Comparison of ENCODE assay signal across 16 mouse cellular contexts in genomic region chr14:60698980-60699379, GRCm38 (mm10).
DNase-seq lines count a peak whose midpoint lies in the region; ATAC-seq and TF ChIP-seq lines count a peak whose summit lies in the region.
"Had no signal": no experiment of that assay in that cellular context is flagged by ENCODE, and none has a peak within 500 bp of the region (broad histone marks: within the 10 kb centered on the region; RNA-seq: fewer than 3 reads in every experiment).

No protein-coding gene starts in this region.

- no peak for TF ChIP-seq CTCF in brain, embryonic 14.5 days (IDR thresholded peaks at IDR 0.05; ENCODE audit: borderline replicate concordance, extremely low read depth, insufficient read depth, insufficient read length)
- no peak for TF ChIP-seq CTCF in cerebellum, adult 2 months (IDR thresholded peaks at IDR 0.05; ENCODE audit: borderline replicate concordance, insufficient read depth, low read depth, low read length)

- no peaks in the 10 kb centered on the region; the same call in 1 of the 2 replicates for H3K36me3 ChIP-seq in hindbrain, embryonic 14.5 days (replicated peaks; ENCODE audit: control insufficient read depth, insufficient read depth)
- no peaks in the 10 kb centered on the region for H3K36me3 ChIP-seq in hindbrain, embryonic 12.5 days
- no peaks in the 10 kb centered on the region for H3K36me3 ChIP-seq in forebrain, embryonic 16.5 days (ENCODE audit: control insufficient read depth, insufficient read depth)

- no peak overlapping the region for H3K4me2 ChIP-seq in hindbrain, embryonic 14.5 days (replicated peaks)
- no peak overlapping the region for H3K4me2 ChIP-seq in hindbrain, embryonic 12.5 days (replicated peaks)
- no peak overlapping the region for H3K4me2 ChIP-seq in forebrain, embryonic 16.5 days (ENCODE audit: low read length)

- DNase-seq in hindbrain, embryonic 14.5 days (ENCODE audit: low spot score): no peak
- DNase-seq in brain, embryonic 14.5 days (ENCODE audit: low read depth): peak; percentile 65
- peak; percentile 87 to 92 for DNase-seq in cerebellum, adult 2 months
- DNase-seq in thymus, postnatal 0 days (ENCODE audit: low spot score): no peak
- DNase-seq: adrenal gland, postnatal 10 days; B cell, adult 2 months; gastrocnemius, adult 2 months; heart, adult 11 months; kidney, adult 18-20 months; kidney, postnatal 14 days; lung, adult 18-20 months; lung, postnatal 36 days had no signal

- WGBS in hindbrain, embryonic 14.5 days: 64% methylated on average over 10 of the region's 10 CpGs
- 73% methylated on average over 10 of the region's 10 CpGs for WGBS in hindbrain, embryonic 12.5 days
- 9% methylated on average over 10 of the region's 10 CpGs for WGBS in cerebellum, adult 2 months
- 59% methylated on average over 10 of the region's 10 CpGs for WGBS in forebrain, embryonic 16.5 days

- peak; percentile 49; the same call in 1 of the 2 replicates for ATAC-seq in hindbrain, embryonic 14.5 days (ENCODE audit: low FRiP score)
- ATAC-seq in hindbrain, embryonic 12.5 days (ENCODE audit: low FRiP score): no peak
- ATAC-seq in forebrain, embryonic 16.5 days: peak; percentile 45; the same call in 1 of the 2 replicates
- ATAC-seq in erythroblast, adult 5-6 weeks (replicated peaks; ENCODE audit: low FRiP score, poor library complexity, severe bottlenecking): no peak

- H3K27ac ChIP-seq in hindbrain, embryonic 14.5 days: peak overlapping the region; percentile 32; the same call in 1 of the 2 replicates
- H3K27ac ChIP-seq in hindbrain, embryonic 12.5 days: no peak overlapping the region
- peak overlapping the region; percentile 87 for H3K27ac ChIP-seq in cerebellum, adult 2 months (ENCODE audit: insufficient read depth, low read length)
- no peak overlapping the region for H3K27ac ChIP-seq in forebrain, embryonic 16.5 days (ENCODE audit: low read length)
- H3K27ac ChIP-seq: gastrocnemius, adult 2 months; midbrain, embryonic 10.5 days had no signal

- no peak for TF ChIP-seq POLR2A in brain, embryonic 14.5 days (IDR thresholded peaks at IDR 0.05; ENCODE audit: borderline replicate concordance, extremely low read depth, insufficient read depth, insufficient read length, poor library complexity, severe bottlenecking)
- TF ChIP-seq POLR2A in cerebellum, adult 2 months (IDR thresholded peaks at IDR 0.05; ENCODE audit: borderline replicate concordance, insufficient read depth, low read length): peak; percentile 37; the same call in 1 of the 2 replicates

- H3K4me1 ChIP-seq in hindbrain, embryonic 14.5 days (replicated peaks; ENCODE audit: control insufficient read depth, insufficient read depth, low read length): no peaks in the 10 kb centered on the region
- H3K4me1 ChIP-seq in hindbrain, embryonic 12.5 days: peaks cover 7% of the 10 kb centered on the region
- H3K4me1 ChIP-seq in cerebellum, adult 2 months (ENCODE audit: control insufficient read depth, insufficient read depth, low read length): peaks cover 43% of the 10 kb centered on the region
- peaks cover 10% of the 10 kb centered on the region for H3K4me1 ChIP-seq in forebrain, embryonic 16.5 days (replicated peaks; ENCODE audit: control insufficient read depth, insufficient read depth, low read length)

- H3K27me3 ChIP-seq in hindbrain, embryonic 14.5 days (ENCODE audit: control insufficient read depth, insufficient read depth, low read length): no peaks in the 10 kb centered on the region
- H3K27me3 ChIP-seq in hindbrain, embryonic 12.5 days: no peaks in the 10 kb centered on the region
- H3K27me3 ChIP-seq in cerebellum, adult 2 months (ENCODE audit: control insufficient read depth, insufficient read depth, low read length): no peaks in the 10 kb centered on the region
- no peaks in the 10 kb centered on the region for H3K27me3 ChIP-seq in forebrain, embryonic 16.5 days (replicated peaks; ENCODE audit: control insufficient read depth, insufficient read depth, low read length)

- no peak overlapping the region for H3K9ac ChIP-seq in hindbrain, embryonic 14.5 days
- no peak overlapping the region for H3K9ac ChIP-seq in hindbrain, embryonic 12.5 days
- no peak overlapping the region for H3K9ac ChIP-seq in forebrain, embryonic 16.5 days (replicated peaks; ENCODE audit: low read depth, low read length)

- no peak overlapping the region for H3K4me3 ChIP-seq in hindbrain, embryonic 14.5 days (replicated peaks; ENCODE audit: low read length)
- H3K4me3 ChIP-seq in hindbrain, embryonic 12.5 days: no peak overlapping the region
- no peak overlapping the region for H3K4me3 ChIP-seq in cerebellum, adult 2 months (replicated peaks; ENCODE audit: insufficient read depth, low read depth, low read length)
- no peak overlapping the region for H3K4me3 ChIP-seq in forebrain, embryonic 16.5 days (replicated peaks; ENCODE audit: low read length)
- H3K4me3 ChIP-seq: gastrocnemius, adult 2 months; midbrain, embryonic 10.5 days had no signal

- H3K9me3 ChIP-seq in hindbrain, embryonic 14.5 days (ENCODE audit: control insufficient read depth, low read length): no peaks in the 10 kb centered on the region
- no peaks in the 10 kb centered on the region for H3K9me3 ChIP-seq in hindbrain, embryonic 12.5 days (replicated peaks)
- no peaks in the 10 kb centered on the region for H3K9me3 ChIP-seq in forebrain, embryonic 16.5 days (ENCODE audit: control insufficient read depth, low read length)
- H3K9me3 ChIP-seq: midbrain, embryonic 10.5 days had no signal

Comparison
In these comparisons a context has a peak if more than half of its experiments do, and no peak if none do; other contexts are left out.
1. ATAC-seq: peak in hindbrain, embryonic 14.5 days (single experiment) and forebrain, embryonic 16.5 days (single experiment); none in hindbrain, embryonic 12.5 days (single experiment) and erythroblast, adult 5-6 weeks (single experiment).
2. H3K27ac ChIP-seq: peak in hindbrain, embryonic 14.5 days (single experiment) and cerebellum, adult 2 months (single experiment); none in hindbrain, embryonic 12.5 days (single experiment) and forebrain, embryonic 16.5 days (single experiment).
3. DNase-seq: peak in brain, embryonic 14.5 days (single experiment) and cerebellum, adult 2 months (2 of 2); none in hindbrain, embryonic 14.5 days (single experiment) and thymus, postnatal 0 days (single experiment).